Mouse (Mus musculus): ENCODE data around the gene Maff.

- TF ChIP-seq ZMIZ1 (IDR thresholded peaks at IDR 0.05; ENCODE audit: low read depth, low read length), result peak; percentile 55; the same call in 1 of the 2 replicates
- TF ChIP-seq POLR2A (IDR thresholded peaks at IDR 0.05; ENCODE audit: low read depth, low read length), result peak; percentile 79
- TF ChIP-seq CTCF (conservative IDR thresholded peaks at IDR 0.05 in 1 of 2, IDR thresholded peaks at IDR 0.05 in 1 of 2; ENCODE audit: low read depth in 2 of 2, low read length in 2 of 2), result no peak
Measured at GRCm38 (mm10) chr15:79402836-79403762, 56.7 kb downstream of the Maff start, which contains the start of gene Tmem184b.
